Mouse (Mus musculus) heart, adult 2 months (tissue): ENCODE measurements around the gene Ak4. TPM values are rescaled to one million over a fixed set of nuclear protein-coding genes. Genes with fewer than 3 reads are reported as not detected.

Experiments
- DNase-seq, 2 experiments: peaks; one replicate each; pipeline ENCODE4 v3.0.0; 2021
- H3K27ac ChIP-seq: fragments of 200-600 bp; 2 replicates; pipeline ENCODE4 v1.8.1; 2022
- H3K27me3 ChIP-seq: fragments of 200-500 bp; 2 replicates; pipeline ENCODE4 v1.6.1; 2012; ENCODE audit warnings: mild to moderate bottlenecking, low read length, inconsistent platforms, mixed read lengths; ENCODE audit not compliant: control insufficient read depth, insufficient read depth
- H3K36me3 ChIP-seq: fragments of 200-500 bp; 2 replicates; pipeline ENCODE4 v1.6.1; 2012; ENCODE audit warnings: low read length, inconsistent platforms; ENCODE audit not compliant: control insufficient read depth, insufficient read depth
- H3K4me1 ChIP-seq: fragments of 200-500 bp; 2 replicates; pipeline ENCODE4 v1.6.1; 2011; ENCODE audit warnings: low read length; ENCODE audit not compliant: control insufficient read depth, insufficient read depth
- H3K4me3 ChIP-seq: fragments of 200-600 bp; 2 replicates; pipeline ENCODE4 v1.8.1; 2022
- H3K79me2 ChIP-seq: fragments of 200-500 bp; replicated peaks from 2 replicates; pipeline ENCODE4 v1.6.1; 2012; ENCODE audit warnings: mild to moderate bottlenecking, inconsistent platforms, low read length, moderate library complexity, mixed read lengths; ENCODE audit not compliant: control insufficient read depth, insufficient read depth
- H3K9ac ChIP-seq: fragments of 200-500 bp; 2 replicates; pipeline ENCODE4 v1.6.1; 2012; ENCODE audit warnings: low read depth, mild to moderate bottlenecking, control low read depth, inconsistent platforms, low read length, mixed read lengths
- CTCF ChIP-seq: fragments of 200-600 bp; IDR thresholded peaks from 2 replicates; pipeline ENCODE4 v1.8.1; 2022; ENCODE audit warnings: antibody characterized with exemption, mild to moderate bottlenecking, moderate library complexity
- EP300 ChIP-seq: fragments of 200-500 bp; IDR thresholded peaks from 2 replicates; pipeline ENCODE4 v1.6.1; 2011; ENCODE audit warnings: low read depth, low read length, control low read depth; ENCODE audit not compliant: insufficient read depth
- POLR2A ChIP-seq: fragments of 200-500 bp; IDR thresholded peaks from 2 replicates; pipeline ENCODE4 v1.6.1; 2011; ENCODE audit warnings: mild to moderate bottlenecking, low read depth, low read length, control low read depth; ENCODE audit not compliant: insufficient read depth
- WGBS: fragments of 180-500 bp; shearing (Covaris S2); methylation state at CpG from one replicate; pipeline ENCODE4 v1.1.7; 2018; 5-methylcytosine and 5-hydroxymethylcytosine counted together
- intact Hi-C: fragments of 180-260 bp; cut with DNase I; formaldehyde crosslinking; loops from one replicate; pipeline ENCODE4 v1.15.1; 2025
- polyA plus RNA-seq: library from polyadenylated mRNA; depleted of rRNA; stranded (reverse); fragments of >200 nt; gene quantifications from 2 replicates; pipeline ENCODE4 v1.2.3, GENCODE M21; 2012
- total RNA-seq, 2 experiments: library from RNA; stranded (reverse); gene quantifications; 2 replicates each; pipeline ENCODE4 v1.2.3; 2021

The Ak4 gene
- total and polyA plus RNA-seq, 3 experiments, result 11.1 to 32.0 (median 31.8) TPM

- 43% methylated on average over 5 of the region's 5 CpGs for WGBS
- Histone ChIP-seq H3K4me3 (no peak overlapping the region), H3K36me3 (no peaks in the 10 kb centered on the region), H3K9ac (no peak overlapping the region), H3K4me1 (no peaks in the 10 kb centered on the region), H3K27ac (no peak overlapping the region), H3K27me3 (no peaks in the 10 kb centered on the region), H3K79me2 (no peaks in the 10 kb centered on the region)
- DNase-seq, result no peak
- no peak for TF ChIP-seq CTCF
- no peak for TF ChIP-seq POLR2A
- no peak for TF ChIP-seq EP300
- intact Hi-C loops, result loop anchor here (2.0 to 5.0 kb wide), 2 partner anchors 65 to 604 kb away; no protein-coding TSS in a partner anchor
Measured at GRCm38 (mm10) chr4:101393292-101393711, 25.8 kb upstream of the Ak4 start.

- WGBS, result 88% methylated on average over 8 of the region's 8 CpGs
- Histone ChIP-seq H3K4me1 (no peaks in the 10 kb centered on the region), H3K27ac (no peak overlapping the region), H3K27me3 (no peaks in the 10 kb centered on the region), H3K9ac (no peak overlapping the region), H3K4me3 (no peak overlapping the region), H3K79me2 (no peaks in the 10 kb centered on the region), H3K36me3 (no peaks in the 10 kb centered on the region)
- DNase-seq, result no peak
- no peak for TF ChIP-seq POLR2A
- no peak for TF ChIP-seq EP300
- TF ChIP-seq CTCF, result no peak
- intact Hi-C loops, result no loop called here
Measured at GRCm38 (mm10) chr4:101395021-101395533, 24.0 kb upstream of the Ak4 start.

GRCm38 (mm10) chr4:101400025-101400594, 19.0 kb upstream of the Ak4 start:
- WGBS, result 69% methylated on average over 4 of the region's 4 CpGs
- Histone ChIP-seq H3K36me3 (no peaks in the 10 kb centered on the region), H3K4me3 (no peak overlapping the region), H3K79me2 (no peaks in the 10 kb centered on the region), H3K27ac (no peak overlapping the region), H3K27me3 (no peaks in the 10 kb centered on the region), H3K9ac (no peak overlapping the region), H3K4me1 (no peaks in the 10 kb centered on the region)
- intact Hi-C loops, result no loop called here
- no peak for TF ChIP-seq CTCF
- TF ChIP-seq POLR2A, result no peak
- no peak for TF ChIP-seq EP300
- no peak for DNase-seq

- H3K27me3 ChIP-seq, result no peaks in the 10 kb centered on the region
- DNase-seq, result no peak
- H3K4me1 ChIP-seq, result no peaks in the 10 kb centered on the region
- H3K36me3 ChIP-seq, result no peaks in the 10 kb centered on the region
- TF ChIP-seq CTCF (no peak), EP300 (no peak), POLR2A (no peak)
- intact Hi-C loops, result no loop called here
- WGBS, result 87% methylated on average over 1 of the region's 1 CpGs
- H3K4me3 ChIP-seq, result no peak overlapping the region
- H3K79me2 ChIP-seq, result no peaks in the 10 kb centered on the region
- H3K27ac ChIP-seq, result no peak overlapping the region
- no peak overlapping the region for H3K9ac ChIP-seq
Measured at GRCm38 (mm10) chr4:101401945-101402344, 17.1 kb upstream of the Ak4 start.

- no peak for DNase-seq
- intact Hi-C loops, result no loop called here
- no peak for TF ChIP-seq CTCF
- Histone ChIP-seq H3K9ac (no peak overlapping the region), H3K4me3 (no peak overlapping the region), H3K79me2 (no peaks in the 10 kb centered on the region), H3K27ac (no peak overlapping the region), H3K36me3 (no peaks in the 10 kb centered on the region), H3K27me3 (no peaks in the 10 kb centered on the region), H3K4me1 (no peaks in the 10 kb centered on the region)
- WGBS, result 67% methylated on average over 3 of the region's 3 CpGs
Measured at GRCm38 (mm10) chr4:101404863-101405262, 14.2 kb upstream of the Ak4 start.

GRCm38 (mm10) chr4:101406411-101407196, 12.5 kb upstream of the Ak4 start:
- Histone ChIP-seq H3K36me3 (no peaks in the 10 kb centered on the region), H3K4me3 (no peak overlapping the region), H3K27me3 (no peaks in the 10 kb centered on the region), H3K79me2 (no peaks in the 10 kb centered on the region), H3K27ac (no peak overlapping the region), H3K4me1 (no peaks in the 10 kb centered on the region), H3K9ac (no peak overlapping the region)
- no peak for TF ChIP-seq CTCF
- TF ChIP-seq EP300, result no peak
- TF ChIP-seq POLR2A, result no peak
- 92% methylated on average over 4 of the region's 4 CpGs for WGBS
- no peak for DNase-seq
- intact Hi-C loops, result no loop called here
